Mouse (Mus musculus) forebrain, postnatal 0 days (tissue): Measurements from ENCODE around the gene Plekhg2. TPM values are rescaled to one million over a fixed set of nuclear protein-coding genes. Genes with fewer than 3 reads are reported as not detected.
A peak's percentile ranks its signal among the peaks of the same experiment; 100 is the strongest.

Experiments
- ATAC-seq: fragments of 200-750 bp; cut with Nextera tagmentation; 2 replicates; pipeline ENCODE4 v1.8.0; 2017; ENCODE audit warnings: mild to moderate bottlenecking, moderate library complexity
- DNase-seq: peaks from one replicate; pipeline ENCODE4 v3.0.0-alpha.2; 2015
- H3K27ac ChIP-seq: fragments of 300-500 bp; sonication (generic); 2 replicates; pipeline ENCODE4 v1.5.1; 2014; ENCODE audit warnings: low read depth, mild to moderate bottlenecking, antibody characterized with exemption, low read length, moderate library complexity, mixed read lengths
- H3K27me3 ChIP-seq: fragments of 300-500 bp; sonication (generic); 2 replicates; pipeline ENCODE4 v1.6.1; 2014; ENCODE audit warnings: mild to moderate bottlenecking, low read length, mixed read lengths; ENCODE audit not compliant: insufficient read depth
- H3K36me3 ChIP-seq: fragments of 300-500 bp; sonication (generic); 2 replicates; pipeline ENCODE4 v1.6.1; 2014; ENCODE audit warnings: mild to moderate bottlenecking, moderate library complexity; ENCODE audit not compliant: insufficient read depth
- H3K4me1 ChIP-seq: fragments of 300-500 bp; sonication (generic); 2 replicates; pipeline ENCODE4 v1.6.1; 2014; ENCODE audit warnings: antibody characterized with exemption; ENCODE audit not compliant: insufficient read depth
- H3K4me2 ChIP-seq: fragments of 300-500 bp; sonication (generic); 2 replicates; pipeline ENCODE4 v1.6.1; 2014; ENCODE audit warnings: low read depth, mild to moderate bottlenecking, moderate library complexity
- H3K4me3 ChIP-seq: fragments of 300-500 bp; sonication (generic); 2 replicates; pipeline ENCODE4 v1.5.1; 2014; ENCODE audit warnings: low read depth, low read length, mixed read lengths
- H3K9ac ChIP-seq: fragments of 300-500 bp; sonication (generic); 2 replicates; pipeline ENCODE4 v1.6.1; 2014; ENCODE audit warnings: mild to moderate bottlenecking
- H3K9me3 ChIP-seq: fragments of 300-500 bp; sonication (generic); 2 replicates; pipeline ENCODE4 v1.6.1; 2016; ENCODE audit warnings: low read length
- CTCF ChIP-seq: sonication (generic); IDR thresholded peaks from 2 replicates; pipeline ENCODE4 v1.5.1; 2016; ENCODE audit warnings: antibody characterized with exemption, control low read depth, low read depth
- WGBS: fragments of 180-500 bp; shearing (Covaris S2); extraction: QIAGEN DNeasy Blood & Tissue Kit; methylation state at CpG from one replicate; pipeline ENCODE4 v1.1.7; 2014; 5-methylcytosine and 5-hydroxymethylcytosine counted together
- polyA plus RNA-seq: library from polyadenylated mRNA; unstranded; fragments of >200 nt; fragmentation: Nextera tagmentation; extraction: Ambion mirVana; gene quantifications from 2 replicates; pipeline ENCODE4 v1.2.1, GENCODE M21; 2015
- total RNA-seq: library from RNA; depleted of rRNA; stranded (reverse); fragments of >200 nt; gene quantifications from 2 replicates; pipeline ENCODE4 v1.2.3, GENCODE M21; 2014

Plekhg2 gene
- total and polyA plus RNA-seq, 2 experiments from 2014 or later = 11.4 to 25.7 TPM

DNA sequence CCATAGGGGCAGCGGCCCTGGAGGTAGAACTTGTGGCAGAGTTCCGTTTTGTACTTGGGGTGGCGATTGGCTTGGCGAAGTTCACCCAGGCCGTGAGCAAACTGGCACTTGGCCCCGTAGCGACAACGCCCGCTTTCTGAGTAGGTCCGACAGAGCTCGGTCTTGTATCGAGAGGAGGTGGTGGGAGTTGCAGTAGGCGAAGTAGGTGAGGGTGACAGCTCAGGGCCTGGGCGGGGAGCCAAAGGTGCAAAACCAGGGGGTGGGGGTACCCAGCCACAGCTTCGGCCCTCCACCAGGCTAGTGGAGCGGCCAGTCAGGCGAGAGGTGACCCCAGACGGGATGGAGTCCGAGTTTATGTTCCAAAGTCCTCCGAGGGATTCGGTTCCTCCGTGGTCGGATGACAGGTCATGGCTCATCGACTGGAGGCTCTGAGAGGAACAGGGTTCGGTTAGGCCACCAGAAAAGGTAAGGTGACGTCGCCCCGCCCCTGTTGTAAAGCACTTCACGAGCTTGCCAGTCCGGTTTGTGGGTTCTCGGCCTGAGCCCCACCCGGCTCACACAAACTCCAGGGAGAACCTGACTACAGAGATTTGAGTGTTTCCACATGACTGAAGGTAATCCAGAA lies 5.8 kb upstream of the Plekhg2 start:
- Histone ChIP-seq H3K4me1 (peaks cover 23% of the 10 kb centered on the region), H3K27ac (no peak overlapping the region), H3K27me3 (peaks cover 4% of the 10 kb centered on the region; the same call in 1 of the 2 replicates), H3K4me2 (peak overlapping the region; percentile 90), H3K36me3 (no peaks in the 10 kb centered on the region), H3K9ac (peak overlapping the region; percentile 70), H3K4me3 (peak overlapping the region; percentile 59), H3K9me3 (no peaks in the 10 kb centered on the region)
- DNase-seq (no peak), ATAC-seq (no peak)
- no peak for TF ChIP-seq CTCF
- 54% methylated on average over 32 of the region's 32 CpGs for WGBS

- peaks cover 23% of the 10 kb centered on the region for H3K4me1 ChIP-seq
- WGBS = 84% methylated on average over 18 of the region's 18 CpGs
Measured at GRCm38 (mm10) chr7:28377190-28378065, 5.0 kb upstream of the Plekhg2 start.

GRCm38 (mm10) chr7:28376011-28376771 lies 3.8 kb upstream of the Plekhg2 start:
- Histone ChIP-seq H3K4me3 (peak overlapping the region; percentile 45), H3K9me3 (no peaks in the 10 kb centered on the region), H3K4me2 (peak overlapping the region; percentile 67), H3K27ac (peak overlapping the region; percentile 80), H3K9ac (peak overlapping the region; percentile 53), H3K36me3 (no peaks in the 10 kb centered on the region), H3K4me1 (peaks cover 18% of the 10 kb centered on the region), H3K27me3 (peaks cover 4% of the 10 kb centered on the region; the same call in 1 of the 2 replicates)
- no peak for ATAC-seq
- 9% methylated on average over 30 of the region's 30 CpGs for WGBS
- DNase-seq = peak; percentile 17
- no peak for TF ChIP-seq CTCF

More at GRCm38 (mm10) chr7:28377190-28378065, 5.0 kb upstream of the Plekhg2 start:
- TF ChIP-seq CTCF = no peak
- Histone ChIP-seq H3K4me2 (peak overlapping the region; percentile 90), H3K36me3 (no peaks in the 10 kb centered on the region), H3K27me3 (peaks cover 4% of the 10 kb centered on the region; the same call in 1 of the 2 replicates), H3K9me3 (no peaks in the 10 kb centered on the region), H3K4me3 (peak overlapping the region; percentile 59; the same call in 1 of the 2 replicates), H3K27ac (no peak overlapping the region), H3K9ac (0 out of 2 replicates have a peak overlapping the region, but pooled peaks have one; percentile 70)
- ATAC-seq (no peak), DNase-seq (no peak)

GRCm38 (mm10) chr7:28375176-28375921 lies 3.0 kb upstream of the Plekhg2 start:
- peaks cover 26% of the 10 kb centered on the region for H3K4me1 ChIP-seq
- H3K4me3 ChIP-seq = peak overlapping the region; percentile 45
- peak; percentile 41 for ATAC-seq
- no peaks in the 10 kb centered on the region for H3K27me3 ChIP-seq
- under 1% methylated on average over 36 of the region's 36 CpGs for WGBS
- H3K4me2 ChIP-seq = peak overlapping the region; percentile 67
- no peaks in the 10 kb centered on the region for H3K36me3 ChIP-seq
- DNase-seq = peak; percentile 82
- H3K9ac ChIP-seq = peak overlapping the region; percentile 53
- no peaks in the 10 kb centered on the region for H3K9me3 ChIP-seq
- TF ChIP-seq CTCF = no peak
- peak overlapping the region; percentile 80 for H3K27ac ChIP-seq

GRCm38 (mm10) chr7:28374647-28375046 lies 2.2 kb upstream of the Plekhg2 start:
- no peaks in the 10 kb centered on the region for H3K27me3 ChIP-seq
- H3K4me2 ChIP-seq = no peak overlapping the region
- H3K9me3 ChIP-seq = no peaks in the 10 kb centered on the region
- H3K4me3 ChIP-seq = no peak overlapping the region
- no peak overlapping the region for H3K9ac ChIP-seq
- WGBS = 78% methylated on average over 10 of the region's 10 CpGs
- ATAC-seq = no peak
- no peak overlapping the region for H3K27ac ChIP-seq
- no peaks in the 10 kb centered on the region for H3K36me3 ChIP-seq
- TF ChIP-seq CTCF = no peak
- peaks cover 29% of the 10 kb centered on the region for H3K4me1 ChIP-seq
- no peak for DNase-seq

- Histone ChIP-seq H3K27ac (0 out of 2 replicates have a peak overlapping the region, but pooled peaks have one; percentile 15), H3K9ac (no peak overlapping the region), H3K9me3 (no peaks in the 10 kb centered on the region), H3K36me3 (no peaks in the 10 kb centered on the region; the same call in 1 of the 2 replicates), H3K27me3 (no peaks in the 10 kb centered on the region), H3K4me1 (peaks cover 26% of the 10 kb centered on the region), H3K4me2 (no peak overlapping the region), H3K4me3 (no peak overlapping the region)
- 88% methylated on average over 7 of the region's 7 CpGs for WGBS
- TF ChIP-seq CTCF = no peak
- ATAC-seq (no peak), DNase-seq (no peak)
Measured at GRCm38 (mm10) chr7:28373891-28374495, 1.6 kb upstream of the Plekhg2 start.
